Mouse (Mus musculus) forebrain, embryonic 13.5 days (tissue): ENCODE data around the gene Galnt17. TPM values are rescaled to one million over a fixed set of nuclear protein-coding genes. Genes with fewer than 3 reads are reported as not detected.

Experiments used
- ATAC-seq: fragments of 200-750 bp; cut with Nextera tagmentation; 2 replicates; pipeline ENCODE4 v1.8.0; 2017
- H3K27ac ChIP-seq: fragments of 300-500 bp; sonication (generic); 2 replicates; pipeline ENCODE4 v1.5.1; 2015; ENCODE audit warnings: inconsistent platforms, mild to moderate bottlenecking, moderate library complexity
- H3K27me3 ChIP-seq: fragments of 300-500 bp; sonication (generic); 2 replicates; pipeline ENCODE4 v1.6.1; 2015; ENCODE audit warnings: mild to moderate bottlenecking, inconsistent platforms
- H3K36me3 ChIP-seq: fragments of 300-500 bp; sonication (generic); 2 replicates; pipeline ENCODE4 v1.6.1; 2015; ENCODE audit warnings: mild to moderate bottlenecking, inconsistent platforms; ENCODE audit not compliant: poor library complexity, severe bottlenecking
- H3K4me1 ChIP-seq: fragments of 300-500 bp; sonication (generic); 2 replicates; pipeline ENCODE4 v1.6.1; 2015; ENCODE audit warnings: inconsistent platforms
- H3K4me2 ChIP-seq: fragments of 300-500 bp; sonication (generic); 2 replicates; pipeline ENCODE4 v1.6.1; 2015; ENCODE audit warnings: inconsistent platforms, mild to moderate bottlenecking, moderate library complexity
- H3K4me3 ChIP-seq: fragments of 300-500 bp; sonication (generic); 2 replicates; pipeline ENCODE4 v1.5.1; 2015; ENCODE audit warnings: mild to moderate bottlenecking, inconsistent platforms
- H3K9ac ChIP-seq: fragments of 300-500 bp; sonication (generic); 2 replicates; pipeline ENCODE4 v1.6.1; 2015; ENCODE audit warnings: mild to moderate bottlenecking, inconsistent platforms
- H3K9me3 ChIP-seq: fragments of 300-500 bp; sonication (generic); replicated peaks from 2 replicates; pipeline ENCODE4 v1.6.1; 2016; ENCODE audit warnings: inconsistent platforms
- WGBS: fragments of 180-500 bp; shearing (Covaris S2); methylation state at CpG from one replicate; pipeline ENCODE4 v1.1.7; 2015; 5-methylcytosine and 5-hydroxymethylcytosine counted together
- polyA plus RNA-seq: library from polyadenylated mRNA; unstranded; fragments of >200 nt; fragmentation: Nextera tagmentation; extraction: Ambion mirVana; gene quantifications from 2 replicates; pipeline ENCODE4 v1.2.1, GENCODE M21; 2015

Galnt17 gene
- polyA plus RNA-seq, 1 experiment from 2014 or later = 6.5 TPM

DNA sequence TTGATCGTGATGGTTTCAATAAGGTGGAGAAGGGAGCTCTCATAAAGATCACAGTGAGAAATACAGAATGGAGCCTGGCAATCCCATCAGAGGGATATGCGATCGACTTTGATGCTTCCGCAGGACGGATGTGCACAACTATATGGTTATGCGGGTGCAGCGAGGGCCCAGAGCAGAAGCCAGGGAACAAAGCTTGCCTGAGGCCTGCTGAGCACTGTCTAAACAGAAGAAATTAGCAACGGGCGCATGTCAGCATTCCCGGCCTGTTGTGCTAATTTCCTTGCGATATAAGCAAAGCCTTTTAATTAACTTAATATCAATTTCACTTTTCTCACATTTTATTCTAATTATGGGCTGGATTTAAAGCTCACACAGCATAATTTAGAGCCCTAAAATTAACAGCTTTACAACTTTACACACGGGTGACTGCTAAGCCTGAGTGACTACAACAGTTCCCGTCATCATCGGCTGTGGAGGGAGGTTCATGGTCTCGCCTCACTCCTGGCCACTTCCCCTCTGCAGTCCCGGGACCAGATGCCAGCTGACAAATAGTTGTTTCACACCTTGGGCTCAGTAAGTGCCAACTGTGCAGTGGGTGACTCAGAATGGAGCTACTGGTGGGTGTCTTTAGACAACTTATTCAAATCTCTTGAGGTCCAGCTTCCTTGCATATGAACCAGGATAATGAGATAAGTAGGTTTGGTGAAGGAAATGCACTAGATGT, 14.4 kb downstream of the Galnt17 start:
- Histone ChIP-seq H3K36me3 (no peaks in the 10 kb centered on the region), H3K9me3 (no peaks in the 10 kb centered on the region), H3K4me3 (no peak overlapping the region), H3K4me1 (peaks cover 12% of the 10 kb centered on the region; the same call in 1 of the 2 replicates), H3K4me2 (no peak overlapping the region), H3K27ac (no peak overlapping the region), H3K9ac (no peak overlapping the region), H3K27me3 (no peaks in the 10 kb centered on the region)
- 83% methylated on average over 16 of the region's 16 CpGs for WGBS
- ATAC-seq = peak; percentile 62; the same call in 1 of the 2 replicates

DNA sequence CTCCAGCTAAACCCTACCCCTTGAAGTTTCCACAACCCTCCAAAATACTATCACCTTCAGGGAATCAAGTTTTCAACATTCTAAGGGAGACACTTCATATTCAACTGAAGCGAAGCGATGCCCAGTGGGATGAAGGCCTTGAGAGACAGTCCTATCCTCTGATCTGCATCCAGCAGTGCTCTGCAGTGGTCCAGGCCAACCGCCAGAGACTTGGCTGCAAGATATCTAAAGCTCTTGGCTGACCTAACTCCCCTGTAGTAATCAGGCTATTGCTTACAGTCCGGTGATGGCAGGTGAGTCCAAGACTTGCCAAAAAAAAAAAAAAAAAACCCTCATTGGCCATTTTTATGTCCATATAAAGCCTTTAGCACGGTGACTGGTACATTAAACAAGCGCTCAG, 21.2 kb downstream of the Galnt17 start:
- H3K9me3 ChIP-seq = no peaks in the 10 kb centered on the region
- H3K4me2 ChIP-seq = no peak overlapping the region
- H3K4me1 ChIP-seq = no peaks in the 10 kb centered on the region
- no peak for ATAC-seq
- no peak overlapping the region for H3K27ac ChIP-seq
- no peaks in the 10 kb centered on the region for H3K36me3 ChIP-seq
- no peaks in the 10 kb centered on the region for H3K27me3 ChIP-seq
- H3K4me3 ChIP-seq = no peak overlapping the region
- 95% methylated on average over 6 of the region's 6 CpGs for WGBS
- no peak overlapping the region for H3K9ac ChIP-seq

DNA sequence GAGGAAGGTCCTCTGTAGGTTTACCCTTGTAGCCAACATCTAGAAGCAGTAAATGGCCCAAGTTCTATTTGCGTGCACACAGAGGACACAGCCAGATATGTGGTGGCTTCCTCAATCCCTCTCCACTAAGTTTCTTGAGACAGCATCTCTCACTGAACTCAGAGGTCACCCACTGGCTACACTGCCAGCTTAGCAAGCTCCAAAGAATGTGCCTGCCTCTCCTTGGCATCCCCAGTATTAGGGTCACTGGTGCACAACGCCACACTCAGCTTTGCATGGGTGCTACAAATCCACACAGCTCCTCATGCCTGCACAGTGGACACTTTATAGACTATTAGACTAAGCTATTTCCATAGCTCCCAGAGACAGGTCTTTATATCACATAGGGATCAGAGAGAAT, 21.6 kb downstream of the Galnt17 start:
- Histone ChIP-seq H3K27me3 (no peaks in the 10 kb centered on the region), H3K27ac (no peak overlapping the region), H3K36me3 (no peaks in the 10 kb centered on the region), H3K4me2 (no peak overlapping the region), H3K4me1 (no peaks in the 10 kb centered on the region), H3K9me3 (no peaks in the 10 kb centered on the region), H3K4me3 (no peak overlapping the region), H3K9ac (no peak overlapping the region)
- no peak for ATAC-seq
- 97% methylated on average over 2 of the region's 2 CpGs for WGBS

DNA sequence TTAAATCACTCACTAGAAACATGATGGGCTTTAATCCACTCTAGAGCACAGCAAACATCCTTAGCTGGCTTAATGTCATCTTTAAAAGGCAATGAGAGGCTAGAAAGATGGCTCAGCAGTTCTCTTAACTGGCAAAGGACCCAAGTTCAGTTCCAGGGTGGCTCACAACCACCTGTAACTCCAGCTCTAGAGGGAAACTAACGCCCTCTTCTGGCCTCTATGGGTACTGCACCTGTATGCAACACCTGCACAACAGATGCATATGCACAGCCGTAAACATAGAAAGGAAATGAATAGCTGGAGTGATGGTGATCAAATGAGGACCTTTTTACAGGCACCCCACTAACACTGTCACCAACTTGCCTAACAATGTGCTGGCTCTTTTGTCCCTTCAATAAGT, 27.9 kb downstream of the Galnt17 start:
- Histone ChIP-seq H3K4me3 (no peak overlapping the region), H3K27me3 (no peaks in the 10 kb centered on the region), H3K9me3 (no peaks in the 10 kb centered on the region), H3K36me3 (no peaks in the 10 kb centered on the region), H3K4me1 (peaks cover 7% of the 10 kb centered on the region; the same call in 1 of the 2 replicates), H3K4me2 (no peak overlapping the region), H3K9ac (no peak overlapping the region), H3K27ac (no peak overlapping the region)
- WGBS = 48% methylated on average over 2 of the region's 2 CpGs
- no peak for ATAC-seq

DNA sequence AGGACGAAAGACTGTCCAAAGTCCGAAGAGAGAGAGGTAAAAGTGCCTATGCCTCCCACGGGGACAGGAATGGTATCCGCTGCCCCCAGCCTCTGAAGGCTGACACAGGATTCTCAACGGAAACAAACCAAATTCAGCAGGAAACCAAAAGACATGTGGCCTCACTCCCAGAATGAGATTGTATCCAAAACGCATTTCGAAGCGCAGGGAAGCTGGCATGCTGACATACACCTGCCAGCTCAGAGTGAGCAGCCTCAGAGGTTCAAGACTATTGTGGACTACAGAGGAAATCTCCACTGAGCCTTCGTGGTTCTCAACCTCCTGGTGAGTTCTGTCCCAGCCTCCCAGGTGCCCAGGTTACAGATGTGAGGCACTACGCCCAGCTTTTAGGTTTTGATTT, 29.0 kb downstream of the Galnt17 start:
- H3K27ac ChIP-seq = no peak overlapping the region
- peaks cover 7% of the 10 kb centered on the region; the same call in 1 of the 2 replicates for H3K4me1 ChIP-seq
- H3K36me3 ChIP-seq = no peaks in the 10 kb centered on the region
- no peak overlapping the region for H3K9ac ChIP-seq
- 86% methylated on average over 10 of the region's 10 CpGs for WGBS
- H3K4me2 ChIP-seq = no peak overlapping the region
- no peak overlapping the region for H3K4me3 ChIP-seq
- H3K27me3 ChIP-seq = no peaks in the 10 kb centered on the region
- H3K9me3 ChIP-seq = no peaks in the 10 kb centered on the region
- no peak for ATAC-seq

DNA sequence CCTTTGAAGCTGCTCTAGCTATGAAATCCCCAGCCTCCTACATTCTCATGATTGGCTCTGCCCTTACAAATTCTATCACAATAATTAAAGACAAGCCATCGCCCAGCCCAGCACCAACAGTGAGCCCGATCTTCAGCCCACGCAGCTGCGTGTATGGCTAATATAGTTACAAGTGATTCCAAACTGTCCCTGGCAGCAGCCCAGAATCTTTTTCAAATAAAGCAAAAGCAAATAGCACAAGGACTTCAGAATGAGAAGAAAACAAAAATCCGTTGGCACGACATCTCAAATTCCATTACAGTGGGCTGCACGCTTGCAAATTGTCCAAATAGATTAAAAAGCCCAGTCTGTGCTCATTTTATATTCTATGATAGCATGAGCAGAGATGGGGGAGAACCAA, 31.1 kb downstream of the Galnt17 start:
- H3K9me3 ChIP-seq = no peaks in the 10 kb centered on the region
- H3K36me3 ChIP-seq = no peaks in the 10 kb centered on the region
- 57% methylated on average over 7 of the region's 7 CpGs for WGBS
- H3K9ac ChIP-seq = no peak overlapping the region
- no peak for ATAC-seq
- no peak overlapping the region for H3K27ac ChIP-seq
- H3K4me1 ChIP-seq = peaks cover 7% of the 10 kb centered on the region; the same call in 1 of the 2 replicates
- no peak overlapping the region for H3K4me2 ChIP-seq
- no peaks in the 10 kb centered on the region for H3K27me3 ChIP-seq
- H3K4me3 ChIP-seq = no peak overlapping the region

DNA sequence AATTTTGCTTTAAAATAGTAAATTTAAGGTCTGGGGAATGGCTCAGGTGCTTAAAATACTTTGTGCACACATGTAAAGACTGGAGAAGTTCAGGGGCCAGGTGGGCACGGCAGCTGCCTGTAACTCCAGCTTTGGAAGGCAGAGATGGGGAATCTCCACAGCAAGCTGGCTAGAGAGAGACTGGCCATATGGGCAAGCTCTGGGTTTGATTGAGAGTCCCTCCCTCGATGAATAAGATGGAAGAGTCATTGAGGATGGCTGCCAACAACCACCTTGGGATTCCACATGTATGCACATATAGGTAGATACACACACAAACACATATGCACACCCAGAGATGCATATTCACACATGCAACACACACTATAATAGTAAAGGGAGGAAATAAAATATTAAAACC, 42.0 kb downstream of the Galnt17 start:
- Histone ChIP-seq H3K4me3 (no peak overlapping the region), H3K9me3 (no peaks in the 10 kb centered on the region), H3K27ac (no peak overlapping the region), H3K4me1 (no peaks in the 10 kb centered on the region), H3K27me3 (no peaks in the 10 kb centered on the region), H3K36me3 (no peaks in the 10 kb centered on the region), H3K4me2 (no peak overlapping the region), H3K9ac (no peak overlapping the region)
- no peak for ATAC-seq
- 85% methylated on average over 2 of the region's 2 CpGs for WGBS

DNA sequence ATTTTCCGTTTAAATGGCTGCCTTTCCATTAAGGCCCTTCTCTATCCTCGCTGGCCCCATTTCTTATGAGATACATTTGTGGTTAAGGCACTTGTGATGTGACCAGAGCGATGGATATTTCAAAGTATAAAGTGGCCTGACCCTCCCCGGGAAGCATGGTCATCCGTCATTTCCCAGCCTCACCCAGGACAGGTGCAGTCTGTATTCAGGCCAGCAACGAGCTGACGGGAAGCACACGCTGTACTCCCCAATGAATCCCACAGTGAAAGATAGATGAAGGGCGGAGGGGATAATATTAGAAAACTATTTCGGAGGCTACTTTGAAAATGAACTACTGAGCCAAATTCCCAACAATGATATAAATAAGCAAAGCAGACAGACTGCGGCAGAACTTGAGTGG, 44.2 kb downstream of the Galnt17 start:
- no peak for ATAC-seq
- H3K4me1 ChIP-seq = no peaks in the 10 kb centered on the region
- H3K9me3 ChIP-seq = no peaks in the 10 kb centered on the region
- no peak overlapping the region for H3K9ac ChIP-seq
- H3K27me3 ChIP-seq = no peaks in the 10 kb centered on the region
- H3K4me3 ChIP-seq = no peak overlapping the region
- H3K4me2 ChIP-seq = no peak overlapping the region
- H3K27ac ChIP-seq = no peak overlapping the region
- H3K36me3 ChIP-seq = no peaks in the 10 kb centered on the region
- 93% methylated on average over 11 of the region's 11 CpGs for WGBS

DNA sequence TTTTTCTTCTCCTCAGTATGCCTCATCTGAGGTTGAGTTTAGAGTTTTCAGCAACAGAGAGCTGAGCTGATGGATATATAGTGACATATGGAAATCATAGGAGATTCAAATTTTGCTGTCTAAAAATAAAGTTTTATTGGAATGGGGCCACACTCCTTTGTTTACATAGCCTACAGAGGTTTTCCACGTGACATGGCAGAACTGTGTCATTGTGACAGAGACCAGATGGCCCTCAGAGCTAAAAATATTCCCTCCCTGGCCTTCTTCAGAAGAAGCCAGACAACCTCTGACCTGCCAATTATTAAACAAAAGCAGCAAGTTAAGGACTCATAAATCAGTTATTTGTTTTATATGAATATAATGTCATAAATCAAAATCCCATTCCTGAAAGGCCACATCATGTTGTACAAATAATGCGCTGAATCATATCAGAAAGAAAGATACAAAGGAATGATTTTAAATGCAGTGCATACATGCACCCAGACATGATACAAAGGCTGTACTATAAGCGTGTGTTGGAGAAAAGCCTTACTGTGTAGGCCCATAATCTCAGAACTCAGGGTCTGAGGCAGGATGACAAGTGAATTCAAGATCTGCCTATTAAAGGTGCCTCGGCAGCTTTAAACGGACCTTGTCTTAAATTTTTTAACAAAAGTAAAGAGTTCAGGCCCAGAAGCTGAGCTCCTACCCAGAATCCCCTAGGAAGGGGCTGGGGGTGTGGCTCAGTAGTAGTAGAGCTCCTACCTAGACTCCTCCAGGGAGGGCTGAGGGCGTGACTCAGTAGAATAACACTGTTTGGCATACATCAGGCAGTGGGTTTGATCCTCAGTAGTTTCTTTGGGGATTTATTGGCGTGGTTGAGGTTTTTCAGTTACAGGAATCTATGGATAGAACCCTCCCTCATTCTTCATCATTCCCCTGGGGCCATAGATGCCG, 57.3 kb downstream of the Galnt17 start:
- Histone ChIP-seq H3K27ac (no peak overlapping the region), H3K4me2 (no peak overlapping the region), H3K4me3 (no peak overlapping the region), H3K4me1 (no peaks in the 10 kb centered on the region), H3K36me3 (no peaks in the 10 kb centered on the region), H3K9me3 (no peaks in the 10 kb centered on the region), H3K9ac (no peak overlapping the region), H3K27me3 (no peaks in the 10 kb centered on the region)
- ATAC-seq = no peak
- WGBS = 82% methylated on average over 8 of the region's 8 CpGs

DNA sequence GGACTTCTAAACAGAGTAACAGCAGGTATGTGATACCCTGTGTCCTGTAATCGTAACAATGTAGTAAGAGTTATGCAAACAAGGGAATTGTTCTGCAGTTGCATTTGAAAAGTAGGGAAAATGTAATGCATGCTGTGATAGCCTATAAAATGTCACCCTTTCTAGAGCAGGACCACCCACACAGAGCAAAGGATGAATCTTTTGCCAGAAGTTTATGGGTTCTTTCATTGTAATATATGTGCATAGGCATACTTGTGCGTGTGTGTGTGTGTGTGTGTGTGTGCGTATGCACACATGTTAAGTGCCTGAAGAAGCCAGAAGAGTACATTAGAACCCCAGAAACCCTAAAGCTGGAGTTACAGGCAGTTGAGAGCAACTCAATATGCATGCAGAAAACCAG, 59.9 kb downstream of the Galnt17 start:
- ATAC-seq = no peak
- Histone ChIP-seq H3K4me1 (no peaks in the 10 kb centered on the region), H3K27me3 (no peaks in the 10 kb centered on the region), H3K4me2 (no peak overlapping the region), H3K36me3 (no peaks in the 10 kb centered on the region), H3K9me3 (no peaks in the 10 kb centered on the region), H3K9ac (no peak overlapping the region), H3K27ac (no peak overlapping the region), H3K4me3 (no peak overlapping the region)
- 93% methylated on average over 3 of the region's 3 CpGs for WGBS

DNA sequence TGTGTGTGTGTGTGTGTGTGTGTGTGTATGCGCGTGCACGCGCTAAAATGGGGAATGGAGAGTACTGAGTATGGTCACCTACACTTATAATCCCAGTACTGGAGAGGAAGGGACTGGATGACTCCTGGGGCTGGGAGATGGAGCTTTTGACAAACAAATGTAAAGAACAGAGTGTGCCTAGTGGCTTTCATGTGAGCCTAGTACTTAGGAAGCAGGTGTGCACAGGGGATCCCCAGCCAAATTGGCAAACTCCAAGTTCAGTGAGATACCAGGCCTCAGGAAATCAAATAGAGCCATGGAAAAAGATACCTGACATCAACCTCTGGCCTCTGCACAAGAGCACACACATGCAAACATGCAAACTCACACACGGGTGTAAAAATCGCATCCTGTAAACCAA, 61.7 kb downstream of the Galnt17 start:
- 97% methylated on average over 6 of the region's 6 CpGs for WGBS
- Histone ChIP-seq H3K27ac (no peak overlapping the region), H3K9me3 (no peaks in the 10 kb centered on the region), H3K36me3 (no peaks in the 10 kb centered on the region), H3K4me2 (no peak overlapping the region), H3K27me3 (no peaks in the 10 kb centered on the region), H3K4me1 (0 out of 2 replicates have a peak, but pooled peaks cover 3% of the 10 kb centered on the region), H3K9ac (no peak overlapping the region), H3K4me3 (no peak overlapping the region)
- ATAC-seq = no peak

DNA sequence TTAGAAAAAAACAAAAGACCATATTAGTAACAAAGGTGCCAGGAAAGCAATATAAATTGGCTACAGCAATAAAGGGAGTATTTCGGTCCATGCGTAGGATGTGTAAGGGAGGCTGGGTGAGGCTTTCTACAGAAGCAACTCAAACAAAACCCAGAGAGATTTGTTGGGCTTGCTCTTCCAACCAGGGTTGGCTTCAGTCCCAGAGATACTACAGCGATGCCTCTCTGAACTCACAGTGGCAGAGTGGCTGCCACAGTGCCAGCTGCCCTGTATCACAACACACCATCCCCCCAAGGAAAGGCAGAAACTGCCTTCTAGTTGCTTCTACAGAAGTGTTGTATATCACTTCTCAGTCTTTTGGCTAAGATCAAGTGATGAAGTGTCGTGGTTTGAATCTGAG, 66.6 kb downstream of the Galnt17 start:
- H3K4me1 ChIP-seq = 0 out of 2 replicates have a peak, but pooled peaks cover 7% of the 10 kb centered on the region
- no peak overlapping the region for H3K4me3 ChIP-seq
- no peak overlapping the region for H3K27ac ChIP-seq
- no peak for ATAC-seq
- WGBS = 81% methylated on average over 4 of the region's 4 CpGs
- H3K27me3 ChIP-seq = no peaks in the 10 kb centered on the region
- H3K36me3 ChIP-seq = no peaks in the 10 kb centered on the region
- H3K9me3 ChIP-seq = no peaks in the 10 kb centered on the region
- no peak overlapping the region for H3K9ac ChIP-seq
- H3K4me2 ChIP-seq = no peak overlapping the region
